Mouse (Mus musculus): ENCODE results near the gene Gm17374. TPM values are rescaled to one million over a fixed set of nuclear protein-coding genes. Genes with fewer than 3 reads are reported as not detected.
"Not testable (repeated sequence)": the region's sequence is repeated elsewhere in the genome, so short reads cannot be mapped to it uniquely, and the experiment has no call there.

Gm17374 gene
- total and polyA plus RNA-seq, 3 experiments: not detected

- H3K27ac ChIP-seq: no peak overlapping the region
- 67% methylated on average over 3 of the region's 3 CpGs for WGBS
- no peaks in the 10 kb centered on the region; the same call in 1 of the 2 replicates for H3K36me3 ChIP-seq (ENCODE audit: control insufficient read depth, insufficient read depth, low read length)
- H3K4me1 ChIP-seq (ENCODE audit: control insufficient read depth, insufficient read depth, low read length): no peaks in the 10 kb centered on the region
- H3K9ac ChIP-seq (ENCODE audit: low read depth, low read length): no peak overlapping the region
- TF ChIP-seq CTCF (IDR thresholded peaks at IDR 0.05) (peak; percentile 83), EP300 (IDR thresholded peaks at IDR 0.05; ENCODE audit: insufficient read depth, low read depth, low read length) (no peak), POLR2A (IDR thresholded peaks at IDR 0.05; ENCODE audit: insufficient read depth, low read depth, low read length) (no peak)
- intact Hi-C loops (cut with DNase I): loop anchor here (1.0 to 5.0 kb wide), 3 partner anchors 380 to 777 kb away; no protein-coding TSS in a partner anchor
- H3K4me3 ChIP-seq: no peak overlapping the region
- no peaks in the 10 kb centered on the region for H3K79me2 ChIP-seq (replicated peaks; ENCODE audit: control insufficient read depth, insufficient read depth, low read length)
- no peak for DNase-seq
- no peaks in the 10 kb centered on the region for H3K27me3 ChIP-seq (ENCODE audit: control insufficient read depth, insufficient read depth, low read length)
Observed at GRCm38 (mm10) chr2:140159186-140159730, 7.4 kb downstream of the Gm17374 start.

- Histone ChIP-seq H3K4me3 (no peak overlapping the region), H3K36me3 (ENCODE audit: control insufficient read depth, insufficient read depth, low read length) (peaks cover 6% of the 10 kb centered on the region), H3K4me1 (ENCODE audit: control insufficient read depth, insufficient read depth, low read length) (no peaks in the 10 kb centered on the region), H3K79me2 (replicated peaks; ENCODE audit: control insufficient read depth, insufficient read depth, low read length) (no peaks in the 10 kb centered on the region), H3K27me3 (ENCODE audit: control insufficient read depth, insufficient read depth, low read length) (no peaks in the 10 kb centered on the region), H3K9ac (ENCODE audit: low read depth, low read length) (no peak overlapping the region), H3K27ac (no peak overlapping the region)
- intact Hi-C loops (cut with DNase I): no loop called here
- no peak for DNase-seq
- TF ChIP-seq CTCF (IDR thresholded peaks at IDR 0.05) (no peak), POLR2A (IDR thresholded peaks at IDR 0.05; ENCODE audit: insufficient read depth, low read depth, low read length) (no peak), EP300 (IDR thresholded peaks at IDR 0.05; ENCODE audit: insufficient read depth, low read depth, low read length) (no peak)
- 88% methylated on average over 5 of the region's 5 CpGs for WGBS
Observed at GRCm38 (mm10) chr2:140163351-140163854, 11.6 kb downstream of the Gm17374 start.

GRCm38 (mm10) chr2:140169057-140169456 is 17.2 kb downstream of the Gm17374 start:
- no peaks in the 10 kb centered on the region for H3K27me3 ChIP-seq (ENCODE audit: control insufficient read depth, insufficient read depth, low read length)
- no peak overlapping the region for H3K27ac ChIP-seq
- no peak for DNase-seq
- peaks cover 6% of the 10 kb centered on the region for H3K36me3 ChIP-seq (ENCODE audit: control insufficient read depth, insufficient read depth, low read length)
- H3K4me1 ChIP-seq (ENCODE audit: control insufficient read depth, insufficient read depth, low read length): no peaks in the 10 kb centered on the region; the same call in 1 of the 2 replicates
- no peak overlapping the region for H3K4me3 ChIP-seq
- intact Hi-C loops (cut with DNase I): no loop called here
- TF ChIP-seq EP300 (IDR thresholded peaks at IDR 0.05; ENCODE audit: insufficient read depth, low read depth, low read length): no peak
- no peak for TF ChIP-seq POLR2A (IDR thresholded peaks at IDR 0.05; ENCODE audit: insufficient read depth, low read depth, low read length)
- TF ChIP-seq CTCF (IDR thresholded peaks at IDR 0.05): no peak
- WGBS: 43% methylated on average over 1 of the region's 1 CpGs
- H3K9ac ChIP-seq (ENCODE audit: low read depth, low read length): no peak overlapping the region
- H3K79me2 ChIP-seq (replicated peaks; ENCODE audit: control insufficient read depth, insufficient read depth, low read length): no peaks in the 10 kb centered on the region; the same call in 1 of the 2 replicates

GRCm38 (mm10) chr2:140170127-140170802 is 18.4 kb downstream of the Gm17374 start, which contains the start of the genes Esf1 and Ndufaf5:
Esf1 (minus strand) TSS chr2:140170564.
Ndufaf5 (plus strand) TSS chr2:140170649.
- H3K27me3 ChIP-seq (ENCODE audit: control insufficient read depth, insufficient read depth, low read length): no peaks in the 10 kb centered on the region
- peak; percentile 97 to 98 for DNase-seq
- intact Hi-C loops (cut with DNase I): loop anchor here (2.0 to 10.0 kb wide), 2 partner anchors 103 to 225 kb away; partner anchors contain the start of genes Macrod2 and Tasp1
- H3K79me2 ChIP-seq (replicated peaks; ENCODE audit: control insufficient read depth, insufficient read depth, low read length): no peaks in the 10 kb centered on the region; the same call in 1 of the 2 replicates
- no peak for TF ChIP-seq CTCF (IDR thresholded peaks at IDR 0.05)
- TF ChIP-seq EP300 (IDR thresholded peaks at IDR 0.05; ENCODE audit: insufficient read depth, low read depth, low read length): peak; percentile 85
- peak; percentile 80 for TF ChIP-seq POLR2A (IDR thresholded peaks at IDR 0.05; ENCODE audit: insufficient read depth, low read depth, low read length)
- peaks cover 1% of the 10 kb centered on the region for H3K36me3 ChIP-seq (ENCODE audit: control insufficient read depth, insufficient read depth, low read length)
- H3K4me3 ChIP-seq: peak within 1 kb of the TSS; percentile 91
- peak within 1 kb of the TSS; percentile 79 for H3K9ac ChIP-seq (ENCODE audit: low read depth, low read length)
- peak within 1 kb of the TSS; percentile 79 for H3K27ac ChIP-seq
- under 1% methylated on average over 43 of the region's 43 CpGs for WGBS
- H3K4me1 ChIP-seq (ENCODE audit: control insufficient read depth, insufficient read depth, low read length): no peaks in the 10 kb centered on the region; the same call in 1 of the 2 replicates

- Histone ChIP-seq H3K27ac (peak overlapping the region; percentile 79), H3K27me3 (ENCODE audit: control insufficient read depth, insufficient read depth, low read length) (no peaks in the 10 kb centered on the region), H3K4me1 (ENCODE audit: control insufficient read depth, insufficient read depth, low read length) (no peaks in the 10 kb centered on the region; the same call in 1 of the 2 replicates), H3K36me3 (ENCODE audit: control insufficient read depth, insufficient read depth, low read length) (no peaks in the 10 kb centered on the region; the same call in none of the 2 replicates), H3K9ac (ENCODE audit: low read depth, low read length) (peak overlapping the region; percentile 68), H3K79me2 (replicated peaks; ENCODE audit: control insufficient read depth, insufficient read depth, low read length) (no peaks in the 10 kb centered on the region; the same call in 1 of the 2 replicates), H3K4me3 (peak overlapping the region; percentile 91)
- 3% methylated on average over 28 of the region's 28 CpGs for WGBS
- TF ChIP-seq EP300 (IDR thresholded peaks at IDR 0.05; ENCODE audit: insufficient read depth, low read depth, low read length) (no peak), CTCF (IDR thresholded peaks at IDR 0.05) (no peak), POLR2A (IDR thresholded peaks at IDR 0.05; ENCODE audit: insufficient read depth, low read depth, low read length) (no peak)
- intact Hi-C loops (cut with DNase I): loop anchor here (2.0 to 10.0 kb wide), 2 partner anchors 104 to 224 kb away; partner anchors contain the start of genes Macrod2 and Tasp1
- no peak for DNase-seq
Observed at GRCm38 (mm10) chr2:140170803-140171553, 19.1 kb downstream of the Gm17374 start.

- H3K27me3 ChIP-seq (ENCODE audit: control insufficient read depth, insufficient read depth, low read length); H3K27ac ChIP-seq; H3K36me3 ChIP-seq (ENCODE audit: control insufficient read depth, insufficient read depth, low read length); H3K79me2 ChIP-seq (replicated peaks; ENCODE audit: control insufficient read depth, insufficient read depth, low read length); DNase-seq; H3K4me3 ChIP-seq; intact Hi-C loops (cut with DNase I); H3K9ac ChIP-seq (ENCODE audit: low read depth, low read length); H3K4me1 ChIP-seq (ENCODE audit: control insufficient read depth, insufficient read depth, low read length): not testable (repeated sequence)
- WGBS: 97% methylated on average over 3 of the region's 3 CpGs
Observed at GRCm38 (mm10) chr2:140185685-140186210, 33.9 kb downstream of the Gm17374 start.
